Mouse (Mus musculus): ENCODE results near the gene Tln1.

DNA sequence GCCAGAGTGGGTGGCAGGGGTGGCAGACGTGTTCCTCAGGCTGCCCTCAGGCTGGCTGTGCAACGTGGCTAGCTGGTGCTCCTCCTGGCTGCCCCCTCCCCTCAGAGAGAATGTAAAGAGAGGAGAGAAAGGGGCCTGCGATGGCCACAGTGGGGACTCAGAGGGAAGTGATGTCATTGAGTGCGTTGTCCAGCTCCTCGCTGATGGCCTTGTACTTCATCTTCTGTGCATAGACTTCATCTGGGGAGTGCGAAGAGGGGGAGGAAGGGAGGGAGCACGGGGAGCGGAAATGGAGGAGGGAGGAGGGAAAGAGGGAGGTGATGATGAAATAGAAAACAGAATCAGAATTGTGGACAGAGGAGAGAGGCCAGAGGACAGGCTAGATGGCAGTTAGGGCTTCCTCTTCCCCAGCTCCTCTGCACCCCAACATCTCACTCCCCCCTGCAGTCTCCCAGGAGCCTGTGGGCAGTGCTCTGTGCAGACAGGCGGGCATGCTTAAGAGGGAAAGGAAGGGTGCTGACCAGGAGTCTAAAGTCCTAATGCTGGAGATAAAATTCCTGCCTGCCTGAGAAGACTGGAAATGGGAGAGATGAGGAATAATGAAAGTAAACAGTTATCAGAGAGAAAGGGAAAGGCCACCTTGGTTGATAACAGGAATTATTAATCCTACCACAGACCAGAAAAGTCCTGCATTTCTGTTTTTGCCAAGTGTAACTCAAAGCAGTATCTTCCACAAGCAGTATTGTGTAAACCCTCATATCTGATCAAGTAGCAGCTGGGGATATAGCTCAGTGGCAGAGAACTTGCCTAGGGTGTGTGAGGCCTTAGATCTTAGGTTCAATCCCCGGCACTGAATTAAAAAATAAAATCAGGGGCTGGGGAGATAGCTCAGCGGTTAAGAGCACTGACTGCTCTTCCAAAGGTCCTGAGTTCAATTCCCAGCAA lies 46.5 kb downstream of the Tln1 start:
- TF ChIP-seq CTCF (IDR thresholded peaks at IDR 0.05; ENCODE audit: control insufficient read depth, insufficient read depth, insufficient replicate concordance, low read depth, low read length) (no peak), POLR2A (IDR thresholded peaks at IDR 0.05; ENCODE audit: control insufficient read depth, low read depth, low read length) (no peak)
